Mouse (Mus musculus) embryonic facial prominence, embryonic 15.5 days (tissue): ENCODE measurements around the gene Ergic2. TPM values are rescaled to one million over a fixed set of nuclear protein-coding genes. Genes with fewer than 3 reads are reported as not detected.
"Not testable (repeated sequence)": the region's sequence is repeated elsewhere in the genome, so short reads cannot be mapped to it uniquely, and the experiment has no call there.

Experiments
- ATAC-seq: fragments of 200-750 bp; cut with Nextera tagmentation; 2 replicates; pipeline ENCODE4 v1.8.0; 2017; ENCODE audit warnings: low read depth, moderate TSS enrichment; ENCODE audit not compliant: insufficient number of reproducible peaks, low FRiP score, low TSS enrichment
- H3K27ac ChIP-seq: fragments of 300-500 bp; sonication (generic); replicated peaks from 2 replicates; pipeline ENCODE4 v1.5.1; 2015; ENCODE audit warnings: mild to moderate bottlenecking, inconsistent platforms
- H3K27me3 ChIP-seq: fragments of 300-500 bp; sonication (generic); 2 replicates; pipeline ENCODE4 v1.6.1; 2015; ENCODE audit warnings: inconsistent platforms
- H3K36me3 ChIP-seq: fragments of 300-500 bp; sonication (generic); 2 replicates; pipeline ENCODE4 v1.6.1; 2015; ENCODE audit warnings: mild to moderate bottlenecking, inconsistent platforms
- H3K4me1 ChIP-seq: fragments of 300-500 bp; sonication (generic); 2 replicates; pipeline ENCODE4 v1.6.1; 2015; ENCODE audit warnings: inconsistent platforms
- H3K4me2 ChIP-seq: fragments of 300-500 bp; sonication (generic); replicated peaks from 2 replicates; pipeline ENCODE4 v1.6.1; 2015; ENCODE audit warnings: mild to moderate bottlenecking, inconsistent platforms
- H3K4me3 ChIP-seq: fragments of 300-500 bp; sonication (generic); replicated peaks from 2 replicates; pipeline ENCODE4 v1.5.1; 2015; ENCODE audit warnings: mild to moderate bottlenecking, inconsistent platforms
- H3K9ac ChIP-seq: fragments of 300-500 bp; sonication (generic); 2 replicates; pipeline ENCODE4 v1.6.1; 2015; ENCODE audit warnings: inconsistent platforms
- H3K9me3 ChIP-seq: fragments of 300-500 bp; sonication (generic); replicated peaks from 2 replicates; pipeline ENCODE4 v1.6.1; 2016; ENCODE audit warnings: inconsistent platforms
- WGBS: fragments of 180-500 bp; shearing (Covaris S2); methylation state at CpG from one replicate; pipeline ENCODE4 v1.1.7; 2015; 5-methylcytosine and 5-hydroxymethylcytosine counted together
- polyA plus RNA-seq: library from polyadenylated mRNA; unstranded; fragments of >200 nt; fragmentation: Nextera tagmentation; extraction: Ambion mirVana; gene quantifications from 2 replicates; pipeline ENCODE4 v1.2.1, GENCODE M21; 2015

Gene Ergic2
- polyA plus RNA-seq, 1 experiment from 2014 or later: 182 TPM

GRCm38 (mm10) chr6:148207522-148207921 is 4.7 kb downstream of the Ergic2 start:
- WGBS: 60% methylated on average over 1 of the region's 1 CpGs
- no peak for ATAC-seq
- Histone ChIP-seq H3K27ac (no peak overlapping the region), H3K36me3 (peaks cover 16% of the 10 kb centered on the region), H3K9ac (no peak overlapping the region), H3K27me3 (no peaks in the 10 kb centered on the region), H3K4me1 (peaks cover 4% of the 10 kb centered on the region), H3K4me3 (no peak overlapping the region), H3K4me2 (no peak overlapping the region), H3K9me3 (no peaks in the 10 kb centered on the region)

GRCm38 (mm10) chr6:148205134-148205533 is 7.0 kb downstream of the Ergic2 start:
- Histone ChIP-seq H3K4me1 (no peaks in the 10 kb centered on the region; the same call in 1 of the 2 replicates), H3K9me3 (no peaks in the 10 kb centered on the region), H3K4me3 (no peak overlapping the region), H3K27me3 (no peaks in the 10 kb centered on the region), H3K36me3 (peaks cover 31% of the 10 kb centered on the region), H3K27ac (no peak overlapping the region), H3K9ac (no peak overlapping the region), H3K4me2 (no peak overlapping the region)
- 78% methylated on average over 1 of the region's 1 CpGs for WGBS
- ATAC-seq: no peak

GRCm38 (mm10) chr6:148199729-148200128 is 12.4 kb downstream of the Ergic2 start:
- Histone ChIP-seq H3K27ac (no peak overlapping the region), H3K27me3 (no peaks in the 10 kb centered on the region), H3K4me2 (no peak overlapping the region), H3K9ac (no peak overlapping the region), H3K4me3 (no peak overlapping the region), H3K36me3 (peaks cover 59% of the 10 kb centered on the region), H3K4me1 (no peaks in the 10 kb centered on the region), H3K9me3 (no peaks in the 10 kb centered on the region)
- WGBS: 94% methylated on average over 3 of the region's 3 CpGs
- ATAC-seq: no peak

DNA sequence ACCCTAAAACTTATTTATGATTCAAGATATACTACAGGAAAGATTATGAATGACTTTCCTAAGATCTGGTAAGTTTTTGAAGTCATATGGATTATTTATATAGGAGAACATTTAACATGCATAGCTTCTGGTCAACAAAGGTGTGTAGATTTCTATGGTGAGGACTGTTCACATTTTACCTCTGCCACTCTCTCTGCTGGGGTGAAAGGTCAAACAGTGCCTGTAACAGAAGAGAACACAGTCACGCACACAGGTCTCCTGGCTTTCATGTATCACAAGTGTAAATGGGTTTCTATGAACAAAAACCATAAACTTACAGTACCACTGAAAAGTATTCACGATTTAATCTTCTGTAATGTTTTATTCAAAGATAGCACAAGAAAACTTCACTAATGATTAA is 13.0 kb downstream of the Ergic2 start:
- no peak for ATAC-seq
- Histone ChIP-seq H3K4me3 (no peak overlapping the region), H3K36me3 (peaks cover 63% of the 10 kb centered on the region), H3K9me3 (no peaks in the 10 kb centered on the region), H3K27me3 (no peaks in the 10 kb centered on the region), H3K4me1 (no peaks in the 10 kb centered on the region), H3K4me2 (no peak overlapping the region), H3K9ac (no peak overlapping the region), H3K27ac (no peak overlapping the region)
- 89% methylated on average over 2 of the region's 2 CpGs for WGBS

DNA sequence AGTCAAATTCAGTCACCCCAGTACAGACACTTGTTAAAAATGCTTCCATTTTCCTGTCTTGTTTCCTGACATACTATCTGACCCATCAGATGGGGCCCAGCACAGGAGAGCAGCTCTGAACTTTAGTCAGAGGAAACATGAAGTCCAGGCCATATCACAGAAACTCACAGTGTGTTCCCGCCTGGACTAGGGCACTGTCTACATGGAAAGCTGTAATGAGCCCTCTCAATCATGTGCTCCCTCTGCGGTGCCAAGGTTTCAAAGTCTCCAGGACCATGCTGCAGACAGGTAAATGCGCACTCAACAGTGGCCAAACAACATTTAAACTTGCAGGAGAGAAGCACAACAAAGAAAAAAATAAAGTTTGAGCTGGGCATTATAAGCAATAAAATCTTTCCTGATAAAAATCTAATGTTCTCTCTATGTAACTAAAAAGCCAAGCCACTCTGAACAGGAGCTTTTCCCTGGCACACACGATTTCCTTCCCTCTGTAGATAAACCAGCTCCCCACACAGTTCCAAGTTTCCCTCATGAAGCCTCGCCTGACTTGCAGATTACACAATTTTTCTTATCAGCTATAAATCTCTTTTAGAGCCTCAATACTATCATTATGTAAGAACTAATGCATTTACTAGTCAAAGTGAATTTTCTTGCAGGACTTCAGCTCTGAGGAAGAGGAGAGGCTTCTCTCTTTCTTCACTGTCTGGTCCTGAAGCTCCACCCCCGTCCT is 18.0 kb downstream of the Ergic2 start:
- WGBS: 89% methylated on average over 6 of the region's 6 CpGs
- Histone ChIP-seq H3K36me3 (peaks cover 56% of the 10 kb centered on the region), H3K4me2 (no peak overlapping the region), H3K9ac (no peak overlapping the region), H3K27ac (no peak overlapping the region), H3K27me3 (no peaks in the 10 kb centered on the region), H3K4me1 (no peaks in the 10 kb centered on the region), H3K4me3 (no peak overlapping the region), H3K9me3 (no peaks in the 10 kb centered on the region)
- no peak for ATAC-seq

- peaks cover 76% of the 10 kb centered on the region for H3K36me3 ChIP-seq
- no peaks in the 10 kb centered on the region for H3K4me1 ChIP-seq
- H3K4me2 ChIP-seq: no peak overlapping the region
- no peak overlapping the region for H3K4me3 ChIP-seq
- no peak for ATAC-seq
- no peak overlapping the region for H3K9ac ChIP-seq
- no peaks in the 10 kb centered on the region for H3K9me3 ChIP-seq
- no peak overlapping the region for H3K27ac ChIP-seq
- no peaks in the 10 kb centered on the region for H3K27me3 ChIP-seq
- 80% methylated on average over 1 of the region's 1 CpGs for WGBS
Observed at GRCm38 (mm10) chr6:148185694-148186093, 26.5 kb downstream of the Ergic2 start.

GRCm38 (mm10) chr6:148172904-148173303 is 39.3 kb downstream of the Ergic2 start:
- Histone ChIP-seq H3K9me3 (no peaks in the 10 kb centered on the region), H3K27ac (no peak overlapping the region), H3K9ac (no peak overlapping the region), H3K4me3 (no peak overlapping the region), H3K27me3 (no peaks in the 10 kb centered on the region), H3K4me2 (no peak overlapping the region), H3K4me1 (no peaks in the 10 kb centered on the region), H3K36me3 (no peaks in the 10 kb centered on the region)
- 78% methylated on average over 3 of the region's 3 CpGs for WGBS
- no peak for ATAC-seq

GRCm38 (mm10) chr6:148152305-148152704 is 59.9 kb downstream of the Ergic2 start:
- 56% methylated on average over 4 of the region's 4 CpGs for WGBS
- H3K27me3 ChIP-seq: not testable (repeated sequence)

DNA sequence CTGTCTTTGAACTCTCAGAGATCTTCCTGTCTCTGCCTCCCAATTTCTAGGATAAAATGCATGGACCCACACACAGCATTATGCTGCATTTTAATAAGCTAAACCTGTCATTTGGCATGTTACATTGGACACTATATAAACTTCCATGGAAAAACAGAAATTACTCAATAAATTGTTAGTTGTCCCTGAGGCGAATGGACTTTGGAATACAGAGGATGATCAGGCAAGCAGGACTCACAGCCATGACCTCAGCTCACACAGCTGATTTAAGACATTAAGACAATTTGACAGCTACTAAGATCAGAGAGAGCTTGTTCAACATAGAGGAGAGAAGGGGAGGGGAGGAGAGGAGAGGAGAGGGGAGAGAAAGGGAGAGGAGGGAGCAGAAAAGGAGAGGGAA is 69.8 kb downstream of the Ergic2 start:
- Histone ChIP-seq H3K4me3 (no peak overlapping the region), H3K9ac (no peak overlapping the region), H3K27ac (no peak overlapping the region)

More at GRCm38 (mm10) chr6:148152305-148152704, 59.9 kb downstream of the Ergic2 start:
- not testable (repeated sequence) for H3K27ac ChIP-seq, H3K9me3 ChIP-seq, H3K9ac ChIP-seq, H3K4me1 ChIP-seq, H3K4me2 ChIP-seq, ATAC-seq, H3K36me3 ChIP-seq, H3K4me3 ChIP-seq

GRCm38 (mm10) chr6:148141874-148142273 is 70.3 kb downstream of the Ergic2 start:
- Histone ChIP-seq H3K36me3 (no peaks in the 10 kb centered on the region), H3K27me3 (no peaks in the 10 kb centered on the region), H3K4me1 (no peaks in the 10 kb centered on the region), H3K4me2 (no peak overlapping the region), H3K9ac (no peak overlapping the region), H3K9me3 (no peaks in the 10 kb centered on the region), H3K27ac (no peak overlapping the region), H3K4me3 (no peak overlapping the region)
- ATAC-seq: no peak
- WGBS: 78% methylated on average over 5 of the region's 5 CpGs

More for the DNA sequence above, 69.8 kb downstream of the Ergic2 start:
- no peak overlapping the region for H3K4me2 ChIP-seq
- no peaks in the 10 kb centered on the region for H3K4me1 ChIP-seq
- ATAC-seq: no peak
- no peaks in the 10 kb centered on the region for H3K36me3 ChIP-seq
- no peaks in the 10 kb centered on the region for H3K27me3 ChIP-seq
- no peaks in the 10 kb centered on the region for H3K9me3 ChIP-seq
- 91% methylated on average over 1 of the region's 1 CpGs for WGBS

DNA sequence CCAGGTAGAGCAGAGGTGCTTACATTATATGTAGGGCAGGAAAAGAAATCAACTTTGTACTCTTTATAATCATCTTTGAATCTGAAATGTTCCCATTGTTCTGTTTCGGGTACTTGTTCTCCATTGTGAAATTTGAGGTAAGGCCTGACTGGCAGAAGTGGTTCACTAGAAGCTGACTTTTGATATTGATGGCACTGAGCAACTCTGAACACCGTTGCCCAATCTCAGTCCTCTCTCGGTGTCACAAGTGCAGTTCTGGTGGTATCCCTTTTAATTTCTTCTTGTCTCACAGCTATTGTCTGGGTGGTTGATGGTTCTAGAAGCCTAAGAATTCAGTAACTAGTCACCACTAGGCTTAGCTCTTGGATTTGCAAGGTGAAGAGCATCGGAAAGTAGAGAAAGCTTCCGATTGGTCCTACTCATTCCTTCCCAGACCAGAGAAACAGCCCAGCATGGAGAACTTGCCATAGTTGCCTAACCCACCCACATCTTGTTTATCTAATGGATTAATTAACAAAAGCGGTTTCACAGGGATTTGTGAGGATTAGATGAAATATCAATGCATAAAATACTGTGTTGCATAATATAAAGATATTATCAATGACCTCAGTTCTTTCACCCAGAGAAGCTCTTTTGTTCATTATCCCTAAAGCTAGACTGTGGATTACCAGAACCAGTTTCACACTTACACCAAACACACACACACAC is 72.7 kb downstream of the Ergic2 start:
- H3K27me3 ChIP-seq: no peaks in the 10 kb centered on the region
- no peaks in the 10 kb centered on the region for H3K36me3 ChIP-seq
- H3K27ac ChIP-seq: no peak overlapping the region
- no peak overlapping the region for H3K9ac ChIP-seq
- no peak for ATAC-seq
- H3K4me3 ChIP-seq: no peak overlapping the region
- no peak overlapping the region for H3K4me2 ChIP-seq
- H3K9me3 ChIP-seq: no peaks in the 10 kb centered on the region
- H3K4me1 ChIP-seq: no peaks in the 10 kb centered on the region
- WGBS: 83% methylated on average over 6 of the region's 6 CpGs
